Mouse (Mus musculus) megakaryocyte, embryonic 14.5 days (primary cell): ENCODE measurements around the gene Ptgr1.

Experiments used
- FLI1 ChIP-seq: IDR thresholded peaks from 2 replicates; pipeline ENCODE4 v1.6.1; 2012; ENCODE audit warnings: low read length, inconsistent platforms, mixed read lengths
- GATA1 ChIP-seq: IDR thresholded peaks from 3 replicates; pipeline ENCODE4 v1.6.1; 2012; ENCODE audit warnings: mixed read lengths, low read length, inconsistent platforms, borderline replicate concordance

DNA sequence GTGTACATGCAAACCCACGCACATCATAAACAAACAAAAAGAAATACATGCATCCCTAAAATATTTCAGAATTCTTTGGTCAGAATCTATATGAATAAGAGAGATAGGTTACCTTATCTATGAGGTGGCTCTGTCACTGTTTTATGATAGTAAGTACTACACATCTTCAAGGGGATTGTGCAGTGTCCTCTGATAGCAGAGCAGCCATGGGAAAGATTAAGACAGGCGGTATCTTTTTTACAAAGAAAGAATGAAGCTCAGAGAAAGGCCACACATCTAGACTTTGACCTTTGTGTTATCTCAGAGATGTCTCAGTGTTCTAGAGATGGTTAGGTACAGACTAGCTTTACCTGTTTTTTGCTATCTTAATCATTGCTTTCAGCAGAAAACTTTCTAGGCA lies 30.0 kb upstream of the Ptgr1 start:
- no peak for TF ChIP-seq GATA1
- no peak for TF ChIP-seq FLI1
